Mouse (Mus musculus): ENCODE results near the gene Rbfox3. TPM values are rescaled to one million over a fixed set of nuclear protein-coding genes. Genes with fewer than 3 reads are reported as not detected.
A peak's percentile ranks its signal among the peaks of the same experiment; 100 is the strongest.

The Rbfox3 gene
- polyA plus RNA-seq, 1 experiment from 2014 or later: 51.1 TPM

DNA sequence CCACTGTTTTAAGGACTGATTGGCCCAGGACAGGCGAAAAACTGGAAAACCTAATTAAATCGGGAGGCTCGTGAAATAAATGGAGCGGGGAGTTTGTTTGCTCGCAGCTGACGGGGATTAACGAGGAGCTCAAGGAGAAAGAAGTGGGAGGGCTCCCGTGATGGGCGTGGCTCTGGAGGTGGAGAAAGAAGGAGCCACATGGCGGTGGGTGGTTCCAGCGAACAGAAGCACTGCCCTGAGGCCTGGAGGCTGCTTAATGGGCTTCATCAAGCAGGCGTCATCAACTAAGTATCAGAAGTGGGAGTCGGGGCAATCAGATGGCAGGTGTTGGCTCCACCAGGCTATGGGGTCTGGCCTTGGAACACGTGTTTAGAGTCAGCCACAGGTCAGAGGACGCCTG, 166.6 kb downstream of the Rbfox3 start:
- no peaks in the 10 kb centered on the region for H3K36me3 ChIP-seq
- H3K4me2 ChIP-seq (replicated peaks): peak overlapping the region; percentile 35
- 2% methylated on average over 15 of the region's 15 CpGs for WGBS
- peak; percentile 69 for ATAC-seq (replicated peaks)
- peaks cover 66% of the 10 kb centered on the region for H3K4me1 ChIP-seq
- H3K27me3 ChIP-seq: no peaks in the 10 kb centered on the region
- peak overlapping the region; percentile 25 for H3K9ac ChIP-seq (replicated peaks)
- peak overlapping the region; percentile 16 for H3K4me3 ChIP-seq
- H3K9me3 ChIP-seq: no peaks in the 10 kb centered on the region
- peak overlapping the region; percentile 87 for H3K27ac ChIP-seq (replicated peaks)

DNA sequence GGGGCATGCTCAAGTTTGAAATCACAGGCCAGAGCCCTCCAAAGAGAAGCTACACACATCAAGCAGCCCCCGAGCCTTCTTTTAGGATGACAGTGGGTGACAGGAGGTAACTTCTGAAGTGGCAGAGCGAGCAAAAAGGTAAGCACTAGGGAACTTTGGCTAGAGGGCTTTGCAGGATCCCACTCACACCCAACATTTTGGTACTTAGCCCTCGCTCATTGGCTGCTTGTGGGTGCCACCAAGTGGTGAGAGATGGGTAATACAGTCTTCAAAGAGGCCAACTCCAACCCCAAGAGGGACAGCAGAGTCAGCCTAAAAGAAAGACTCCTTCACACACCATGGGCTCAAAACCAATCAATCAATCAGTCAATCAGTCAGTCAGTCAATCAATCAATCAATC, 168.6 kb downstream of the Rbfox3 start:
- no peak for ATAC-seq (replicated peaks)
- H3K4me3 ChIP-seq: no peak overlapping the region
- H3K4me1 ChIP-seq: peaks cover 71% of the 10 kb centered on the region
- peak overlapping the region; percentile 49; the same call in 1 of the 2 replicates for H3K27ac ChIP-seq (replicated peaks)
- no peaks in the 10 kb centered on the region for H3K27me3 ChIP-seq
- H3K4me2 ChIP-seq (replicated peaks): no peak overlapping the region
- H3K36me3 ChIP-seq: no peaks in the 10 kb centered on the region
- H3K9me3 ChIP-seq: no peaks in the 10 kb centered on the region
- H3K9ac ChIP-seq (replicated peaks): no peak overlapping the region
- WGBS: 25% methylated on average over 3 of the region's 3 CpGs

DNA sequence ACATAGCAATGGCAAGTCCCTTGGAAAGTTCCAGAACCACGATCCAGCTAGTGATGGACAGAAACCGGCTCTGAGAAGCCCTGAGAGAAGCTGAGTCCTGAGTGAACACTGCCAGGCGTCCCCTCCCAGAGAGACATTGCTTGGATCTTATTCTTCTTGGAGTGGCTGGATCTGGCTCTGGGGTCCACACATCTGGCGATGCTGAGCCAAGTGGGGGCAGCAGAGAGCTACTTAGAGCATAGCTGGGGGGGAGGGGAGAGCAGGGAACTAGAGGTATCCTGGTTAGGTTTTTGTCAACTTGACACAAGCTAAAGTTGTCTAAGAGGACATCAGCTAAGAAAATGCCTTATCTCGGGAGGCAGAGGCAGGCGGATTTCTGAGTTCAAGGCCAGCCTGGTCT, 170.1 kb downstream of the Rbfox3 start:
- H3K27me3 ChIP-seq: no peaks in the 10 kb centered on the region
- H3K4me3 ChIP-seq: no peak overlapping the region
- H3K36me3 ChIP-seq: no peaks in the 10 kb centered on the region
- WGBS: 38% methylated on average over 6 of the region's 6 CpGs
- ATAC-seq (replicated peaks): no peak
- H3K9ac ChIP-seq (replicated peaks): no peak overlapping the region
- H3K4me2 ChIP-seq (replicated peaks): no peak overlapping the region
- H3K27ac ChIP-seq (replicated peaks): no peak overlapping the region
- peaks cover 66% of the 10 kb centered on the region for H3K4me1 ChIP-seq
- no peaks in the 10 kb centered on the region for H3K9me3 ChIP-seq

GRCm38 (mm10) chr11:118740001-118740400, 171.4 kb downstream of the Rbfox3 start:
- peaks cover 53% of the 10 kb centered on the region for H3K4me1 ChIP-seq
- H3K4me2 ChIP-seq (replicated peaks): no peak overlapping the region
- H3K9ac ChIP-seq (replicated peaks): no peak overlapping the region
- no peak overlapping the region for H3K4me3 ChIP-seq
- no peaks in the 10 kb centered on the region for H3K9me3 ChIP-seq
- ATAC-seq (replicated peaks): no peak
- 13% methylated on average over 6 of the region's 6 CpGs for WGBS
- no peak overlapping the region for H3K27ac ChIP-seq (replicated peaks)
- no peaks in the 10 kb centered on the region for H3K27me3 ChIP-seq
- no peaks in the 10 kb centered on the region for H3K36me3 ChIP-seq

DNA sequence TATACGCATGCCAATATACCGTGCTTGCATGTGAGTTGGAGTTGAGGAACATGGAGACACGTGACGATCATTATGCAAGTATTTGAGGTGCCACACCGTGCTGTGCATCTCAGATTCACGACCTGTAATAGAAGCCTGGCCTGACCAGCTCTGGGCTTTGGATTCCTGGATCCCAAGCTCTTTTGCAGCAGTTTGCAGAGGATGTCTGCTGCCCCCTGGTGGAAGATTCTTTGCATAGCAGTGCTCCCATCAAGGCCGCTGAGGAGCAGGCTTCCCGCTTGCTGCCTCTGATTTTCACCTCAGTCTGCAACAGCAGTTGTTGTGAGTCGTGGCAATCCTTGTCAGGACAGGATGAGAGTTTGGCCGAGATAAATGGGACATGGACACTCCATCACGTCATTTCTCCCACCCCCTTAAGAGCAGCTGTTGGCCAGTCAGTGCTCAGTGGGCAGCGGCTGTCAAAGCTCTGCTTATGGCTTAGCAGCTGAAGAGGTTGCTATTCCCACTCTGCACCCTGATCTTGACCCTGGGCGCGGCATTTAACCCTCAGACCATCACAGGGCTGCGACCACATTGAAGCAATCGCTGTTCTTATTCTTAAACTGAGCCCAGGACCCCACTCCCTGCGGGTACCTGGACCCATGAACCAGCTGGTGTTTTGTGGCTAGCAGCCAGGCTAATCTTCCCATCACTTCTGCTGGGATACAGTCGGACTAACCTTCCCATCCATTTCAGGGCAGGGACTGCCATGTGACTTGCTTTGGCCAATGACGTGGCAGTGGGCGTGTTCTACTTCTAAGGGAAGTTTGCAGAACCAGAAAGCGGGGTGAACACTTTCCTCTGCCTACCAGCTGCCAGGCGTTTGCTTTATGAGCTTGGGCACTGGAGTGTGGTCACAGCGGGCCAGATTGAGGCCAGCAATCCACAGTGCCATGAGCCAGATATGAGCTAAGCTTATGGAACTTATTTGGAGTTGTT, 172.3 kb downstream of the Rbfox3 start:
- WGBS: 8% methylated on average over 23 of the region's 23 CpGs
- Histone ChIP-seq H3K9me3 (no peaks in the 10 kb centered on the region), H3K4me2 (replicated peaks) (peak overlapping the region; percentile 35), H3K4me3 (peak overlapping the region; percentile 6), H3K36me3 (no peaks in the 10 kb centered on the region), H3K27ac (replicated peaks) (peak overlapping the region; percentile 75), H3K4me1 (peaks cover 44% of the 10 kb centered on the region), H3K9ac (replicated peaks) (no peak overlapping the region), H3K27me3 (no peaks in the 10 kb centered on the region)
- peak; percentile 51 for ATAC-seq (replicated peaks)

DNA sequence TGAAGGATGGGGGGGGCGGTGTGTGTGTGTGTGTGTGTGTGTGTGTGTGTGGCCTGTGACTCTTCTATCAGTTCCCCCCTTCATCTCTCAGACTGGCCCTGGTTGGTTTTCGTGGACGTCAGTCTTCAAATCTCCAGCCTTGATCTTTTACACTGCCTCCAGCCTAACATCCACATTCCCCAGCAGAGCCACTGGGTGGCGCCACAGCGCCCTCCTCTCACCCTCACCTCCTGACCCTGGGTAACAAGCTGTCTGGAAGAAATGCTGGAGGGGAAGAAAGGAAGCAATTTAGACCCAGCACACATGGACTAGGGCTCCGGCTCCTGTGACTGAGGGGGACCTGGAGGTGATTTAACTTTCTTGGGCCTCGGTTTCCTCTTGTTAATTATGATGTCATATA, 173.1 kb downstream of the Rbfox3 start:
- H3K9me3 ChIP-seq: no peaks in the 10 kb centered on the region
- no peaks in the 10 kb centered on the region for H3K27me3 ChIP-seq
- H3K4me2 ChIP-seq (replicated peaks): no peak overlapping the region
- H3K4me3 ChIP-seq: no peak overlapping the region
- 32% methylated on average over 7 of the region's 7 CpGs for WGBS
- H3K4me1 ChIP-seq: peaks cover 38% of the 10 kb centered on the region
- no peak overlapping the region for H3K9ac ChIP-seq (replicated peaks)
- no peaks in the 10 kb centered on the region for H3K36me3 ChIP-seq
- H3K27ac ChIP-seq (replicated peaks): no peak overlapping the region
- no peak for ATAC-seq (replicated peaks)

DNA sequence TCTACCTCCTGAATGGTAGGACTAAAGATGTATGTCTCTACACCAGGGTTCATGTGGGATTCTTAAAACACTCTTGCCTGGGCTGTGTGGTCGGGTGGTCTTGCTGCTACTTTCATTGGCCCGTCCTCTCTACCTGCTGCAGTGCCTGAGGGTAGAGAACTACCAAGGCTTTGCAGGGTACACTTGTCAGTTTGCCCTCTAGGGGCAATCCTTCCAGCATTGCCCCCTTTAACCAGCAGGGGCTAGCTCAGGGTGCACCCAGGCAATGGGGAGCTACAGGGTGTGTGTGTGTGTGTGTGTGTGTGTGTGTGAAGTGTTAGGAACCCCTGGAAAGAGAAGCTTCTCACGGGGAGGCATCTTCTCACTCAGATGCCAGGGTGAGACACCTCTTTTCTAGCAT, 173.6 kb downstream of the Rbfox3 start:
- Histone ChIP-seq H3K9me3 (no peaks in the 10 kb centered on the region), H3K4me1 (peaks cover 33% of the 10 kb centered on the region), H3K36me3 (no peaks in the 10 kb centered on the region), H3K4me3 (no peak overlapping the region), H3K27ac (replicated peaks) (no peak overlapping the region), H3K4me2 (replicated peaks) (no peak overlapping the region), H3K9ac (replicated peaks) (no peak overlapping the region), H3K27me3 (no peaks in the 10 kb centered on the region)
- ATAC-seq (replicated peaks): no peak
- WGBS: 62% methylated on average over 3 of the region's 3 CpGs

DNA sequence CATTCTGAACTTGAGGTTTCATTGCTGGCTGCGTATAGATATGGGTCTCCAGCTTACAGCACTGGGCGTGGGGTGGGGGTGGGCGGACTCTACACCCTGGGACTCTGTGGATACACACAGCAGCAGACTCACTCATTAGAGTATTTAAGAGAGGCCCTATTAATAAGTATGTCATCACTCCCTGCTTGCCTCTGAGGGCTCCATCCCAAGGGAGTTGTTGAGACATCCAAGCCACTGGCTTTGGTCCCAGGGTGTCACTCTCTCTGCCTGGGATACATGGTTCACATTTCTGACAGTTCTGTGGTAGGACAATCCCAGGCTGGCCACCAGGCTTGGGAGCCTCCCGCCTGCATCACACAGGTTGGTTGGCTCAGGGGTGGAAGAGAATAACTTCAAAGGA, 174.4 kb downstream of the Rbfox3 start:
- Histone ChIP-seq H3K4me1 (peaks cover 30% of the 10 kb centered on the region), H3K4me3 (no peak overlapping the region), H3K9ac (replicated peaks) (no peak overlapping the region), H3K4me2 (replicated peaks) (no peak overlapping the region), H3K27ac (replicated peaks) (no peak overlapping the region), H3K27me3 (no peaks in the 10 kb centered on the region), H3K36me3 (no peaks in the 10 kb centered on the region), H3K9me3 (no peaks in the 10 kb centered on the region)
- ATAC-seq (replicated peaks): no peak
- WGBS: 83% methylated on average over 4 of the region's 4 CpGs

GRCm38 (mm10) chr11:118731655-118732054, 179.7 kb downstream of the Rbfox3 start:
- ATAC-seq (replicated peaks): no peak
- 89% methylated on average over 5 of the region's 5 CpGs for WGBS
- no peaks in the 10 kb centered on the region for H3K9me3 ChIP-seq

DNA sequence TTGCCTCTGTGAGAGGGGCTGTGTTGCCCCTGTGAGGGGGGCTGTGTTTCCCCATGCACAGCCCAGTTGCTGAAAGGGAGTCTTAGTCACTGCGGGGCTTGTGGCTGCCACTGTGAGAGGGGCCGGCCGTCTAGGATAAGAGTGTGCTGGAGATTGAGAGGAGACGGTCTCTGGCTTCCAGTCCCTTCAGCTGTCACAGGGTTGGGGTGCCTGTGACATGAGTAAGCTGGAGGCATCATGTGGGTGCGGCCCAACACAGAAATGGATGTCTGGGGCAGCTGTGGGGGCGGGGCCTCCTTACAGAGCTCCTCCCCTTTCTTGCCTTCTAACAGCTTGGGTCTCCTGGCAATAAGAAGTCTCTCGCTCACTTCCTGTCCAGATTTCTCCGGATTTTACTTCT, 182.0 kb downstream of the Rbfox3 start:
- ATAC-seq (replicated peaks): no peak
- no peak overlapping the region for H3K9ac ChIP-seq (replicated peaks)
- H3K27me3 ChIP-seq: no peaks in the 10 kb centered on the region
- no peak overlapping the region for H3K4me3 ChIP-seq
- H3K27ac ChIP-seq (replicated peaks): no peak overlapping the region
- no peak overlapping the region for H3K4me2 ChIP-seq (replicated peaks)
- H3K36me3 ChIP-seq: no peaks in the 10 kb centered on the region
- no peaks in the 10 kb centered on the region for H3K9me3 ChIP-seq
- 39% methylated on average over 8 of the region's 8 CpGs for WGBS
- peaks cover 23% of the 10 kb centered on the region for H3K4me1 ChIP-seq

More at GRCm38 (mm10) chr11:118731655-118732054, 179.7 kb downstream of the Rbfox3 start:
- H3K4me2 ChIP-seq (replicated peaks): no peak overlapping the region
- no peak overlapping the region for H3K9ac ChIP-seq (replicated peaks)
- peaks cover 23% of the 10 kb centered on the region for H3K4me1 ChIP-seq
- H3K36me3 ChIP-seq: no peaks in the 10 kb centered on the region
- H3K4me3 ChIP-seq: no peak overlapping the region
- no peak overlapping the region for H3K27ac ChIP-seq (replicated peaks)
- H3K27me3 ChIP-seq: no peaks in the 10 kb centered on the region

- Histone ChIP-seq H3K4me1 (peaks cover 23% of the 10 kb centered on the region), H3K36me3 (no peaks in the 10 kb centered on the region), H3K9me3 (no peaks in the 10 kb centered on the region), H3K4me3 (no peak overlapping the region), H3K4me2 (replicated peaks) (no peak overlapping the region), H3K27me3 (no peaks in the 10 kb centered on the region), H3K9ac (replicated peaks) (no peak overlapping the region), H3K27ac (replicated peaks) (no peak overlapping the region)
- WGBS: 62% methylated on average over 12 of the region's 12 CpGs
- no peak for ATAC-seq (replicated peaks)
Measured at GRCm38 (mm10) chr11:118728797-118729196, 182.6 kb downstream of the Rbfox3 start.

GRCm38 (mm10) chr11:118728083-118728551, 183.3 kb downstream of the Rbfox3 start:
- H3K4me1 ChIP-seq: peaks cover 23% of the 10 kb centered on the region
- no peaks in the 10 kb centered on the region for H3K36me3 ChIP-seq

More at GRCm38 (mm10) chr11:118728083-118728551, 183.3 kb downstream of the Rbfox3 start:
- Histone ChIP-seq H3K27ac (replicated peaks) (no peak overlapping the region), H3K9me3 (no peaks in the 10 kb centered on the region), H3K9ac (replicated peaks) (no peak overlapping the region), H3K4me3 (no peak overlapping the region), H3K4me2 (replicated peaks) (no peak overlapping the region), H3K27me3 (no peaks in the 10 kb centered on the region)
- ATAC-seq (replicated peaks): no peak
- WGBS: 26% methylated on average over 8 of the region's 8 CpGs
